ENCODE assay signal across 24 mouse cellular contexts in the genomic region with DNA sequence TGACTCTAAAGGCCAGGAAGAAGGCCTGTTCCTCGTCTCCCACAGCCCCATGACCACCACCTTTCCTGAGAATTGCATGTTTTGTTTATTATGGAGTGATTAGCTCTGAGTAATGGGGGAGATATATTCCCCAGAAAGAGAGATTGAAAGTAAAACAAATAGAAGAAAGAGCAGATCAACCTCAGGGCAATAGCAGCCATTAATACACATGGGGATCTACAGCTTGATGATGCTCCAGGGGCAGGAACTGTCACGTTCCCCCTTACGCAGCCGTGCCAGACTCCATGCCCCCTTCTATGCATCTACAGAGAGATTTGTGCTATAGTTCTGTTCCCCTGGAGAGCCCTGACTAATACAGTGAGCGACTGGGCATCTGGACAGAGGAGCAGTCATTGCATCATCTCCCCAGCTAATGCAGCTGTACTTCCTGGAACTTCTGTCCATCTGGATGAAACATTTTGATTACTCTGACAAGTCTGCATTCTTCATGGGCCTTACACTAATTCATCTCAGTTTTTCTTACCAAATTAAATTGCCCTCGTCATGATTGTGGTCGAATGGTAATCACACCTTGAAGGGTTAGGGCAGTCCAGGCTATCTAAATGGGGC. TPM values are rescaled to one million over a fixed set of nuclear protein-coding genes. Genes with fewer than 3 reads are reported as not detected.
DNase-seq lines count a peak whose midpoint lies in the region; ATAC-seq and TF ChIP-seq lines count a peak whose summit lies in the region.
"Had no signal": no experiment of that assay in that cellular context is flagged by ENCODE, and none has a peak within 500 bp of the region (broad histone marks: within the 10 kb centered on the region; RNA-seq: fewer than 3 reads in every experiment).

No protein-coding gene starts in this region.

- 84% methylated on average over 7 of the region's 7 CpGs for WGBS in neural tube, embryonic 15.5 days

- H3K9ac ChIP-seq in neural tube, embryonic 15.5 days (replicated peaks) = no peak overlapping the region
- H3K9ac ChIP-seq: embryonic facial prominence, embryonic 15.5 days; forebrain, embryonic 12.5 days; heart, embryonic 15.5 days; hindbrain, embryonic 14.5 days; intestine, embryonic 15.5 days had no signal

- H3K4me2 ChIP-seq in myocyte (ENCODE audit: low read depth) = peak overlapping the region; percentile 41
- no peak overlapping the region for H3K4me2 ChIP-seq in neural tube, embryonic 15.5 days
- H3K4me2 ChIP-seq: embryonic facial prominence, embryonic 15.5 days; forebrain, embryonic 12.5 days; heart, embryonic 15.5 days; hindbrain, embryonic 14.5 days; intestine, embryonic 15.5 days had no signal

- no peak overlapping the region for H3K4me3 ChIP-seq in myocyte
- H3K4me3 ChIP-seq in neural tube, embryonic 15.5 days (replicated peaks) = no peak overlapping the region
- H3K4me3 ChIP-seq: embryonic facial prominence, embryonic 15.5 days; forebrain, embryonic 12.5 days; heart, embryonic 15.5 days; hindbrain, embryonic 10.5 days; intestine, embryonic 15.5 days had no signal

- no peak overlapping the region for H3ac ChIP-seq in myocyte (ENCODE audit: control insufficient read depth, insufficient read length)

- no peaks in the 10 kb centered on the region for H3K36me3 ChIP-seq in myocyte (ENCODE audit: control insufficient read depth, insufficient read depth)
- H3K36me3 ChIP-seq in neural tube, embryonic 15.5 days = no peaks in the 10 kb centered on the region
- H3K36me3 ChIP-seq: embryonic facial prominence, embryonic 15.5 days; forebrain, embryonic 12.5 days; G1E; heart, embryonic 15.5 days; hindbrain, embryonic 10.5 days; intestine, embryonic 15.5 days had no signal

- no peak for ATAC-seq in neural tube, embryonic 15.5 days (ENCODE audit: low FRiP score)
- ATAC-seq in megakaryocyte, adult 5-6 weeks (ENCODE audit: poor library complexity, severe bottlenecking) = no peak
- ATAC-seq: forebrain, embryonic 16.5 days; intestine, embryonic 15.5 days; Patski had no signal

- DNase-seq in 3134 (ENCODE audit: extremely low read depth, insufficient read length, low spot score) = peak; percentile 22
- DNase-seq in 3T3-L1 (ENCODE audit: low read depth, low spot score) = peak; percentile 81
- peak; percentile 54 for DNase-seq in MN1 (ENCODE audit: low spot score)
- no peak for DNase-seq in urinary bladder, adult 2 months (ENCODE audit: low spot score)
- DNase-seq: adrenal gland, adult 8-10 months; adrenal gland, postnatal 36 days; cerebellum, adult 2 months; cerebellum, postnatal 14 days; embryo, embryonic 11 days; gastrocnemius, postnatal 14 days; heart, postnatal 14 days; kidney, adult 18-20 months had no signal

- H3K79me2 ChIP-seq in myocyte (ENCODE audit: control insufficient read depth, insufficient read depth) = no peaks in the 10 kb centered on the region

- no peak overlapping the region for H3K27ac ChIP-seq in neural tube, embryonic 15.5 days (replicated peaks)
- H3K27ac ChIP-seq: embryonic facial prominence, embryonic 15.5 days; forebrain, embryonic 12.5 days; heart, embryonic 15.5 days; hindbrain, embryonic 10.5 days; hindbrain, embryonic 14.5 days; intestine, embryonic 15.5 days had no signal

- H3K9me3 ChIP-seq in neural tube, embryonic 15.5 days (replicated peaks) = no peaks in the 10 kb centered on the region
- H3K9me3 ChIP-seq: embryonic facial prominence, embryonic 15.5 days; forebrain, embryonic 12.5 days; G1E; heart, embryonic 15.5 days; hindbrain, embryonic 10.5 days; intestine, embryonic 15.5 days had no signal

- H3K27me3 ChIP-seq in myocyte (ENCODE audit: control insufficient read depth, insufficient read depth, insufficient read length) = no peaks in the 10 kb centered on the region
- H3K27me3 ChIP-seq in neural tube, embryonic 15.5 days (replicated peaks) = no peaks in the 10 kb centered on the region
- H3K27me3 ChIP-seq: embryonic facial prominence, embryonic 15.5 days; forebrain, embryonic 12.5 days; heart, embryonic 15.5 days; intestine, embryonic 15.5 days had no signal

- no peaks in the 10 kb centered on the region for H3K4me1 ChIP-seq in neural tube, embryonic 15.5 days
- H3K4me1 ChIP-seq: embryonic facial prominence, embryonic 15.5 days; forebrain, embryonic 12.5 days; heart, embryonic 15.5 days; hindbrain, embryonic 10.5 days; intestine, embryonic 15.5 days had no signal

- TF ChIP-seq POLR2A in myocyte (IDR thresholded peaks at IDR 0.05; ENCODE audit: insufficient read length, low read depth) = no peak

TF ChIP-seq in myocyte, 11 proteins besides CTCF, POLR2A, EP300 and RAD21:
- TF ChIP-seq CEBPB (IDR thresholded peaks at IDR 0.05; ENCODE audit: insufficient read depth, poor library complexity, severe bottlenecking) (peak; percentile 98), MAX (IDR thresholded peaks at IDR 0.05; ENCODE audit: low read depth) (no peak)

RNA-seq across cellular contexts. Expression of a gene that starts 28.9 kb away (rescaled TPM):
- polyA plus RNA-seq in myocyte (2012; fragmentation: generic; extraction: Trizol) = 138 TPM
- 42.7 and 43.5 TPM in 2 replicates for polyA plus RNA-seq in urinary bladder, adult 2 months (2012; rRNA removed)
- polyA plus RNA-seq in neural tube, embryonic 15.5 days (2015; fragmentation: Nextera tagmentation; extraction: Ambion mirVana) = 41.1 and 48.6 TPM in 2 replicates
- 18.1 and 20.2 TPM in 2 replicates for total RNA-seq in megakaryocyte, adult 5-6 weeks (2015)
- 32.3 and 36.5 TPM in 2 replicates for total RNA-seq in megakaryocyte, adult 5-6 weeks (2017)
